Mouse (Mus musculus): ENCODE measurements at regions not wholly inside any gene's neighbourhood (a gene's known extent, or its start where the extent isn't known, plus 50 kb on each side); places are given as distances from the start of the nearest gene placed in this dataset.

DNA sequence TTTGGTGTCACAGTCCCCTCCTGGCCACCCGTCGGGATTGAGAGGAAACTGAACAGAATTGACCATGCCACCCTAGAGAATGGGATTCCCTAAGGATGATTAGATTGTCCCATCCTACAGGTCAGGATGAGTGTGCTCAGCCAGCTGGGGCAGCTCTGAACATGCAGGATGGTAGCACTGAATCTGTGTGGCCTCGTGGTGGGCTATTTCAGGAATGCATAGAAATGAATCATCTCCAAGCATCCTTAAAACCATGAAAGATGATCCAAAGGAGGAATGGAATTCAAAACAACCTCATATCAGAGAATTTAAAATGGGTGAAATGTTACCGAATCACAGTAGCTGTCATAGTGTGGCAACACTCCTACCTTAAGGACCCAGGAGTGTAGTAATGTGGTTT lies 187.9 kb downstream of the Tmem182 start:
- H3K9ac ChIP-seq (ENCODE audit: low read depth, low read length) = no peak overlapping the region
- no peaks in the 10 kb centered on the region for H3K36me3 ChIP-seq (ENCODE audit: control insufficient read depth, insufficient read depth, low read length)
- TF ChIP-seq CTCF (IDR thresholded peaks at IDR 0.05; ENCODE audit: low read depth, low read length) (no peak), POLR2A (IDR thresholded peaks at IDR 0.05; ENCODE audit: extremely low read depth, insufficient read depth, low read length) (no peak)
- H3K4me3 ChIP-seq (ENCODE audit: insufficient read depth, low read depth, low read length) = no peak overlapping the region
- no peaks in the 10 kb centered on the region for H3K79me2 ChIP-seq (ENCODE audit: control insufficient read depth, insufficient read depth, low read length)
- no peak overlapping the region for H3K27ac ChIP-seq (replicated peaks; ENCODE audit: insufficient read depth, low read depth, low read length)
- no peaks in the 10 kb centered on the region for H3K4me1 ChIP-seq (ENCODE audit: control insufficient read depth, insufficient read depth, low read length)
- 80% methylated on average over 4 of the region's 4 CpGs for WGBS
- no peaks in the 10 kb centered on the region for H3K27me3 ChIP-seq (ENCODE audit: control insufficient read depth, insufficient read depth, low read length)
- DNase-seq (ENCODE audit: extremely low read depth, low read depth, low spot score) = no peak

GRCm38 (mm10) chr1:41001154-41001949 lies 196.0 kb downstream of the Tmem182 start:
- WGBS = 58% methylated on average over 13 of the region's 13 CpGs
- TF ChIP-seq CTCF (IDR thresholded peaks at IDR 0.05; ENCODE audit: low read depth, low read length) (peak; percentile 9; the same call in 1 of the 2 replicates), POLR2A (IDR thresholded peaks at IDR 0.05; ENCODE audit: extremely low read depth, insufficient read depth, low read length) (no peak)
- H3K27me3 ChIP-seq (ENCODE audit: control insufficient read depth, insufficient read depth, low read length) = no peaks in the 10 kb centered on the region

DNA sequence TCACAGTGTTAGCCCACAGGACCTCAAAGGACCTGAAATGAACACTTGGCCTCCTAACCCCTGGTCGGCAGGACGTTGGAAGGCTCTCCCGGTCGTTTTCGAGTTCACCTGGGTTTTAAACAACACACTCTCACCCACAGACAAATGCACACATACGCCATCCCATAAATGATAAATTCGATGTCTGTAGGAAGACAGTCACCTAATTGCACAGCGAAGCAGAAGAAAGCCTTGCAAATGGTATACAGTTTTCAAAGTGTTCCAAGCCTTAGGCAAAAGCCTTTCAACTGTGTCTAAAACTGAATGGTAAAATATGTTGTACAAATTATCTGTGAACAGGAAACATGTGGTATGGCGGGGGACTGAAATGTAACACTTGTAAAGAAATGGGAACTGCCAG lies 196.6 kb downstream of the Tmem182 start:
- Histone ChIP-seq H3K9ac (ENCODE audit: low read depth, low read length) (no peak overlapping the region), H3K27me3 (ENCODE audit: control insufficient read depth, insufficient read depth, low read length) (no peaks in the 10 kb centered on the region), H3K4me3 (ENCODE audit: insufficient read depth, low read depth, low read length) (no peak overlapping the region), H3K4me1 (ENCODE audit: control insufficient read depth, insufficient read depth, low read length) (no peaks in the 10 kb centered on the region), H3K79me2 (ENCODE audit: control insufficient read depth, insufficient read depth, low read length) (no peaks in the 10 kb centered on the region), H3K36me3 (ENCODE audit: control insufficient read depth, insufficient read depth, low read length) (no peaks in the 10 kb centered on the region), H3K27ac (replicated peaks; ENCODE audit: insufficient read depth, low read depth, low read length) (no peak overlapping the region)
- WGBS = 71% methylated on average over 9 of the region's 9 CpGs
- TF ChIP-seq CTCF (IDR thresholded peaks at IDR 0.05; ENCODE audit: low read depth, low read length) (no peak), POLR2A (IDR thresholded peaks at IDR 0.05; ENCODE audit: extremely low read depth, insufficient read depth, low read length) (no peak)
- DNase-seq (ENCODE audit: extremely low read depth, low read depth, low spot score) = no peak

More at GRCm38 (mm10) chr1:41001154-41001949, 196.0 kb downstream of the Tmem182 start:
- Histone ChIP-seq H3K9ac (ENCODE audit: low read depth, low read length) (no peak overlapping the region), H3K4me1 (ENCODE audit: control insufficient read depth, insufficient read depth, low read length) (no peaks in the 10 kb centered on the region), H3K4me3 (ENCODE audit: insufficient read depth, low read depth, low read length) (no peak overlapping the region), H3K27ac (replicated peaks; ENCODE audit: insufficient read depth, low read depth, low read length) (no peak overlapping the region), H3K36me3 (ENCODE audit: control insufficient read depth, insufficient read depth, low read length) (no peaks in the 10 kb centered on the region), H3K79me2 (ENCODE audit: control insufficient read depth, insufficient read depth, low read length) (no peaks in the 10 kb centered on the region)
- DNase-seq (ENCODE audit: extremely low read depth, low read depth, low spot score) = no peak

DNA sequence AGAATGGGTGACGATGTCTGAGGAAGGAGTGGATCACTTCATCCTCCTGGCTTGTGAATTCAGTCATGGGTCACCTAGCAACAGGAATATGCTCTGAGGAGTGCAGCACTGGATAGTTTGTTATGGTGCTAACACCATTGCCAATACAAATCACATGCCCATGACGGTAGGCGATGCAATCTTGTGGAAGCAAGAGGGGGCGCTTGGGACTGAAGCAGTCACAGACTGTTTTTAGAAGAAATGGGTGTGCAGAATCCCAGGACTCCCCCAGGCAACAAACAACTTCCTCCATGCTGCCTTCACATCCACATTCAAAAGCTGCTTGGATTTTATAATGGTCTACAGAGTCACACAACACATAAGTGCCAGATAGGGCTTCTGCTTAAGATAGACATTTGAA lies 221.5 kb downstream of the Tmem182 start:
- DNase-seq (ENCODE audit: extremely low read depth, low read depth, low spot score) = no peak
- TF ChIP-seq POLR2A (IDR thresholded peaks at IDR 0.05; ENCODE audit: extremely low read depth, insufficient read depth, low read length) (no peak), CTCF (IDR thresholded peaks at IDR 0.05; ENCODE audit: low read depth, low read length) (no peak)
- WGBS = 90% methylated on average over 4 of the region's 4 CpGs

DNA sequence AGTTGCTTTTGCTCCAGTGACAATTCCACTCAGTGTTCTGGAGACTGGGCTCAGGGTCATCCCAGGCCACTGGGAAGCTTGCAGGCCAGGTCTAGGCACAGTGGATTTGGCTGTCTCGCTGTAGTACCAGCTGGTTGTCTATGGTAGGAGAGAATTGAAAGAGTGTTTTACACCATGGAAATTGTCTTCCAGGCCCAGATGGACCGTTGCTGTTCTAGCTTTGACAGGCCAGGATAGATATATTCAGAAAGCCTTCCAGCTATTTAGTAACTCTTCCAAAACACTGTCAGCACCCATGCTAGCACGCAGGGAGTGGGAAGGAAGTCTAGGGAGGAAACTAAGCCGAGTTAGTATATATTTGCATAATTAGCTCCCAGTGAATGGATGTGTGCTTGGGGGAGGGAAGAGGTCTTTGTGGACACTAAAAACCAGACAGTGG lies 222.2 kb downstream of the Tmem182 start:
- Histone ChIP-seq H3K9ac (ENCODE audit: low read depth, low read length) (no peak overlapping the region), H3K27me3 (ENCODE audit: control insufficient read depth, insufficient read depth, low read length) (no peaks in the 10 kb centered on the region), H3K27ac (replicated peaks; ENCODE audit: insufficient read depth, low read depth, low read length) (no peak overlapping the region), H3K36me3 (ENCODE audit: control insufficient read depth, insufficient read depth, low read length) (no peaks in the 10 kb centered on the region), H3K4me1 (ENCODE audit: control insufficient read depth, insufficient read depth, low read length) (no peaks in the 10 kb centered on the region), H3K79me2 (ENCODE audit: control insufficient read depth, insufficient read depth, low read length) (no peaks in the 10 kb centered on the region), H3K4me3 (ENCODE audit: insufficient read depth, low read depth, low read length) (no peak overlapping the region)
- WGBS = 64% methylated on average over 4 of the region's 4 CpGs
- DNase-seq (ENCODE audit: extremely low read depth, low read depth, low spot score) = no peak
- TF ChIP-seq CTCF (IDR thresholded peaks at IDR 0.05; ENCODE audit: low read depth, low read length) (no peak), POLR2A (IDR thresholded peaks at IDR 0.05; ENCODE audit: extremely low read depth, insufficient read depth, low read length) (no peak)

More for the DNA sequence above, 221.5 kb downstream of the Tmem182 start:
- Histone ChIP-seq H3K4me1 (ENCODE audit: control insufficient read depth, insufficient read depth, low read length) (no peaks in the 10 kb centered on the region), H3K4me3 (ENCODE audit: insufficient read depth, low read depth, low read length) (no peak overlapping the region), H3K9ac (ENCODE audit: low read depth, low read length) (no peak overlapping the region), H3K79me2 (ENCODE audit: control insufficient read depth, insufficient read depth, low read length) (no peaks in the 10 kb centered on the region), H3K36me3 (ENCODE audit: control insufficient read depth, insufficient read depth, low read length) (no peaks in the 10 kb centered on the region), H3K27me3 (ENCODE audit: control insufficient read depth, insufficient read depth, low read length) (no peaks in the 10 kb centered on the region), H3K27ac (replicated peaks; ENCODE audit: insufficient read depth, low read depth, low read length) (no peak overlapping the region)

GRCm38 (mm10) chr1:41028021-41028420 lies 222.6 kb downstream of the Tmem182 start:
- no peak overlapping the region for H3K27ac ChIP-seq (replicated peaks; ENCODE audit: insufficient read depth, low read depth, low read length)
- 90% methylated on average over 2 of the region's 2 CpGs for WGBS
- H3K27me3 ChIP-seq (ENCODE audit: control insufficient read depth, insufficient read depth, low read length) = no peaks in the 10 kb centered on the region
- no peak for DNase-seq (ENCODE audit: extremely low read depth, low read depth, low spot score)
- H3K4me1 ChIP-seq (ENCODE audit: control insufficient read depth, insufficient read depth, low read length) = no peaks in the 10 kb centered on the region
- H3K4me3 ChIP-seq (ENCODE audit: insufficient read depth, low read depth, low read length) = no peak overlapping the region
- TF ChIP-seq CTCF (IDR thresholded peaks at IDR 0.05; ENCODE audit: low read depth, low read length) (no peak), POLR2A (IDR thresholded peaks at IDR 0.05; ENCODE audit: extremely low read depth, insufficient read depth, low read length) (no peak)
- no peaks in the 10 kb centered on the region for H3K36me3 ChIP-seq (ENCODE audit: control insufficient read depth, insufficient read depth, low read length)
- H3K9ac ChIP-seq (ENCODE audit: low read depth, low read length) = no peak overlapping the region
- no peaks in the 10 kb centered on the region for H3K79me2 ChIP-seq (ENCODE audit: control insufficient read depth, insufficient read depth, low read length)

All from liver, adult 2 months (tissue).